20 mouse cellular contexts compared by ENCODE assay signal in genomic region chr2:118064121-118064764, GRCm38 (mm10). TPM values are rescaled to one million over a fixed set of nuclear protein-coding genes. Genes with fewer than 3 reads are reported as not detected.
DNase-seq lines count a peak whose midpoint lies in the region; ATAC-seq lines count a peak whose summit lies in the region.
"Had no signal": no experiment of that assay in that cellular context is flagged by ENCODE, and none has a peak within 500 bp of the region (broad histone marks: within the 10 kb centered on the region; RNA-seq: fewer than 3 reads in every experiment).

No protein-coding gene starts in this region.

- H3K9ac ChIP-seq in heart, embryonic 12.5 days, result no peak overlapping the region
- H3K9ac ChIP-seq: hindbrain, embryonic 15.5 days; limb, embryonic 12.5 days; liver, embryonic 13.5 days had no signal

- no peak overlapping the region for H3K4me3 ChIP-seq in heart, embryonic 12.5 days
- H3K4me3 ChIP-seq: hindbrain, embryonic 15.5 days; limb, embryonic 12.5 days; liver, embryonic 13.5 days had no signal

- peaks cover 7% of the 10 kb centered on the region for H3K4me1 ChIP-seq in heart, embryonic 12.5 days (replicated peaks)
- H3K4me1 ChIP-seq: hindbrain, embryonic 15.5 days; limb, embryonic 12.5 days; liver, embryonic 13.5 days had no signal

- peak; percentile 34 to 47 for DNase-seq in heart, adult 18-20 months
- peak; percentile 76 for DNase-seq in ES-CJ7 (ENCODE audit: low read depth, low spot score)
- DNase-seq in gastrocnemius, adult 18-20 months (ENCODE audit: low spot score), result peak; percentile 50
- DNase-seq in heart, adult 9 months (ENCODE audit: low spot score in 2 of 2), result peak; percentile 40 to 50
- no peak for DNase-seq in thymus, postnatal 25 days
- no peak for DNase-seq in left cerebral cortex, adult 11 months (ENCODE audit: low spot score)
- DNase-seq in c-Kit-positive CD71-positive TER-119-positive erythroid progenitor cells, embryonic 14.5 days (ENCODE audit: low spot score), result no peak
- DNase-seq: adrenal gland, postnatal 36 days; cerebellum, adult 9-10 months; kidney, adult 2 months; kidney, postnatal 25 days; liver, embryonic 13.5 days; right cerebral cortex, adult 18-20 months had no signal

- 86% methylated on average over 11 of the region's 11 CpGs for WGBS in heart, embryonic 12.5 days

- no peaks in the 10 kb centered on the region for H3K9me3 ChIP-seq in heart, embryonic 12.5 days (replicated peaks)
- H3K9me3 ChIP-seq: hindbrain, embryonic 15.5 days; limb, embryonic 12.5 days; liver, embryonic 13.5 days had no signal

- H3K27ac ChIP-seq in heart, embryonic 12.5 days (ENCODE audit: poor library complexity, severe bottlenecking), result no peak overlapping the region
- H3K27ac ChIP-seq: hindbrain, embryonic 15.5 days; limb, embryonic 12.5 days; liver, embryonic 13.5 days; stomach, postnatal 0 days had no signal

- H3K36me3 ChIP-seq in heart, embryonic 12.5 days, result no peaks in the 10 kb centered on the region
- H3K36me3 ChIP-seq: hindbrain, embryonic 15.5 days; limb, embryonic 12.5 days; liver, embryonic 13.5 days had no signal

- H3K4me2 ChIP-seq in heart, embryonic 12.5 days, result no peak overlapping the region
- H3K4me2 ChIP-seq: hindbrain, embryonic 15.5 days; limb, embryonic 12.5 days; liver, embryonic 13.5 days had no signal

- no peaks in the 10 kb centered on the region for H3K27me3 ChIP-seq in heart, embryonic 12.5 days (replicated peaks)
- H3K27me3 ChIP-seq: CH12.LX; hindbrain, embryonic 15.5 days; limb, embryonic 12.5 days; liver, embryonic 13.5 days had no signal

- no peak for ATAC-seq in heart, embryonic 12.5 days (ENCODE audit: insufficient number of reproducible peaks, low FRiP score)
- ATAC-seq: forebrain, embryonic 16.5 days; midbrain, embryonic 16.5 days had no signal

RNA-seq across cellular contexts. Expression of gene Thbs1, which starts 47.4 kb away (rescaled TPM):
- 10 to 100 TPM; 12.8 to 13.0 TPM for total RNA-seq in heart, adult 18-20 months (2021)
- 110 and 117 TPM in 2 replicates for polyA plus RNA-seq in heart, embryonic 12.5 days (2016; fragmentation: Nextera tagmentation; extraction: Ambion mirVana)
- total RNA-seq in gastrocnemius, adult 18-20 months (2021), result 10 to 100 TPM in 1 of 2 experiments, 1 to 10 TPM in 1; 6.1 to 29.1 TPM

Comparison
In these comparisons a context has a peak if more than half of its experiments do, and no peak if none do; other contexts are left out.
1. DNase-seq: peak in heart, adult 18-20 months (2 of 2), ES-CJ7 (single experiment), gastrocnemius, adult 18-20 months (single experiment) and heart, adult 9 months (2 of 2); none in thymus, postnatal 25 days (single experiment), left cerebral cortex, adult 11 months (single experiment) and c-Kit-positive CD71-positive TER-119-positive erythroid progenitor cells, embryonic 14.5 days (single experiment).